24 mouse cellular contexts compared by ENCODE assay signal in the genomic region with DNA sequence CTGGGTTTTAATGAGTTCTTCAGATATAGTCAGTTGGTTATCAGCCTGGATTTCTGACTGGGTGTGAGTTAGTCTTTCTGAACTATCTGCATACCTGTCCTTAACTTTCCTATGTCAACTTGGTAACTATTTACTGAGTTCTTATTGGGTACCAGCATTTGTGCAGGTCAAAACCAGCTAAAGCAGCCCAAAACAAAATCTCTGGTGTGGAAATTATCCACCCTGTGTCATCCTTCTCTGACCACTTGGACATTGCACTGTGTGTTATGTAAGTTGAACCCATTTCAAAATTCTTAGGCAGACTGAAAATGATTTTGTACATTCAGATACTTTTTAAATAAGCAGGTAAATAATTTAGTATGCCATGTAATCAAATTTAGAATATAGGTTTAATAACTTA.
"Had no signal": no experiment of that assay in that cellular context is flagged by ENCODE, and none has a peak within 500 bp of the region (broad histone marks: within the 10 kb centered on the region; RNA-seq: fewer than 3 reads in every experiment).

No protein-coding gene starts in this region.

- H3K27ac ChIP-seq: gastrocnemius, adult 2 months; heart, embryonic 10.5 days; hindbrain, embryonic 10.5 days; hindbrain, embryonic 12.5 days; hindbrain, embryonic 14.5 days; intestine, embryonic 15.5 days; left cerebral cortex, adult 2 months; limb, embryonic 10.5 days; limb, embryonic 12.5 days; liver, embryonic 13.5 days; liver, embryonic 15.5 days had no signal

- H3K4me3 ChIP-seq: gastrocnemius, adult 2 months; heart, embryonic 10.5 days; heart, embryonic 12.5 days; hindbrain, embryonic 10.5 days; hindbrain, embryonic 12.5 days; intestine, embryonic 15.5 days; layer of hippocampus, adult 2 months; left cerebral cortex, adult 2 months; limb, embryonic 10.5 days; limb, embryonic 12.5 days; liver, embryonic 13.5 days; liver, embryonic 15.5 days had no signal

- DNase-seq: gastrocnemius, adult 2 months; gastrocnemius, postnatal 10 days; gastrocnemius, postnatal 25 days; heart, adult 18-20 months; heart, postnatal 10 days; heart, postnatal 4 days; liver; liver, embryonic 13.5 days; liver, postnatal 0 days had no signal

- H3K4me1 ChIP-seq: heart, embryonic 10.5 days; heart, embryonic 12.5 days; hindbrain, embryonic 10.5 days; hindbrain, embryonic 12.5 days; intestine, embryonic 15.5 days; limb, embryonic 10.5 days; limb, embryonic 12.5 days; liver, embryonic 13.5 days; liver, embryonic 15.5 days had no signal

- H3K4me2 ChIP-seq: heart, embryonic 12.5 days; hindbrain, embryonic 12.5 days; hindbrain, embryonic 14.5 days; intestine, embryonic 15.5 days; limb, embryonic 12.5 days; liver, embryonic 13.5 days; liver, embryonic 15.5 days had no signal

- H3K9ac ChIP-seq: heart, embryonic 12.5 days; hindbrain, embryonic 12.5 days; hindbrain, embryonic 14.5 days; intestine, embryonic 15.5 days; limb, embryonic 12.5 days; liver, embryonic 13.5 days; liver, embryonic 15.5 days; liver, postnatal 0 days had no signal

- H3K36me3 ChIP-seq: heart, embryonic 10.5 days; heart, embryonic 12.5 days; hindbrain, embryonic 10.5 days; hindbrain, embryonic 12.5 days; intestine, embryonic 15.5 days; limb, embryonic 10.5 days; limb, embryonic 12.5 days; liver, embryonic 13.5 days; liver, embryonic 15.5 days had no signal

- H3K9me3 ChIP-seq: heart, embryonic 10.5 days; heart, embryonic 12.5 days; hindbrain, embryonic 10.5 days; hindbrain, embryonic 12.5 days; intestine, embryonic 15.5 days; limb, embryonic 10.5 days; limb, embryonic 12.5 days; liver, embryonic 13.5 days; liver, embryonic 15.5 days had no signal

- H3K27me3 ChIP-seq: heart, embryonic 12.5 days; hindbrain, embryonic 12.5 days; intestine, embryonic 15.5 days; limb, embryonic 12.5 days; liver, embryonic 13.5 days; liver, embryonic 15.5 days had no signal

- ATAC-seq: forebrain, embryonic 16.5 days; hindbrain, embryonic 16.5 days; inflammation-experienced regulatory T-cells, adult 6 months; intestine, embryonic 15.5 days; intestine, postnatal 0 days; liver, postnatal 0 days had no signal
